In the genomic region with DNA sequence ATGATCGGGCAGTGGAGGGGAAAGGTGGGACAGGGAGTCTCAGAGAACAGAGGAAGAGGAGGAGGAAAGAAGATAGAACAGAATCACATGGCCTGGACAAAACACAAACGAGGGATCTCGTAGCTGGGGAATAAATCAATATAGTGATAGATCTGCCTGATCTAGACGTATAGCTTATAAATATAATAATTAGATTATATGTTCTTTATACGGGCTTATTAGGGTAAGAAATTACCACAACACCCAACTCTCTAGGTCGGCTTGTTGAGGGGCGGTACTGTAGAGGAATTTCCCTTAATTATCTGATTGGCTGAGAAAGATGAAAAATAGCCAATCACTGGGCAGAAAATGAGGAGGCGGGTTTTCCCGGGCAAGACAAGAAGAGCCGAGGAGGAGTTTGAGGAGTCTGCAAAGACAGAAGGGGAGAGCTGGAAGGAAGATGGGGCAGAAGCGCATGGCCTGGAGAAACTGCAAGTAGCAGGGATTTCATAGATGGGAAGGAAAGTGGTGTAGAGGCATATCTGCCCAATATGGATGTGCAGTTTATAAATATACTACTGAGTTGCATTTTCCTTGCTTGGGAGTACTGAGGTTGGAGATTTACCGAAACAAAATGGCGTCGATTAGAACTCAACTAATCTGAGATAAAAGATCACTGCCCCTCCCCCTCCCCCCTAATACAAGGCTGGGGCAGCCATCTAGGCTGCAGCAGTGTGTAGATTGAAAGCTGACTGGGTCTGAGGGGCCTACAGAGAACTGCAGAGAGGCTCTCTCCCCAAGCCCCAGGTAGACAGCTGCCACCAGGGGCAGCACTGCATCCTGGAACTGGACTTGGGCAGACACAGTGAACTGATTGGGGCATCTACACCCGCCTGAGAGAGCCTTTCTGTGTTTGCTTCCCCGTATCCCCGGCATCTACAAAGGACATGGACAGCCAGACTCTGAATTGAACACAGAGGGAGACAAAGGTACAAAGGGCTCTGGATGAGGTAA, we compare ENCODE assay signal across 11 mouse cellular contexts. TPM values are rescaled to one million over a fixed set of nuclear protein-coding genes. Genes with fewer than 3 reads are reported as not detected.
DNase-seq lines count a peak whose midpoint lies in the region; ATAC-seq lines count a peak whose summit lies in the region.
"Had no signal": no experiment of that assay in that cellular context is flagged by ENCODE, and none has a peak within 500 bp of the region (broad histone marks: within the 10 kb centered on the region; RNA-seq: fewer than 3 reads in every experiment).

No protein-coding gene starts in this region.

- no peaks in the 10 kb centered on the region for H3K9me3 ChIP-seq in heart, embryonic 10.5 days
- no peaks in the 10 kb centered on the region for H3K9me3 ChIP-seq in liver, embryonic 11.5 days (ENCODE audit: control insufficient read depth, low read length)
- H3K9me3 ChIP-seq: hindbrain, embryonic 15.5 days had no signal

- H3K27me3 ChIP-seq in heart, embryonic 10.5 days (ENCODE audit: insufficient read depth, poor library complexity, severe bottlenecking): no peaks in the 10 kb centered on the region
- no peaks in the 10 kb centered on the region for H3K27me3 ChIP-seq in liver, embryonic 11.5 days (replicated peaks; ENCODE audit: control insufficient read depth, insufficient read depth, low read length)
- H3K27me3 ChIP-seq: hindbrain, embryonic 15.5 days had no signal

- peak overlapping the region; percentile 62 for H3K4me2 ChIP-seq in liver, embryonic 11.5 days
- H3K4me2 ChIP-seq: hindbrain, embryonic 15.5 days had no signal

- 67% methylated on average over 17 of the region's 17 CpGs for WGBS in heart, embryonic 10.5 days
- WGBS in liver, embryonic 11.5 days: 53% methylated on average over 17 of the region's 17 CpGs

- peak overlapping the region; percentile 17; the same call in 1 of the 2 replicates for H3K27ac ChIP-seq in heart, embryonic 10.5 days
- peak overlapping the region; percentile 62 for H3K27ac ChIP-seq in liver, embryonic 11.5 days (ENCODE audit: low read depth, low read length)
- H3K27ac ChIP-seq: hindbrain, embryonic 15.5 days; macrophage had no signal

- H3K4me3 ChIP-seq in heart, embryonic 10.5 days: no peak overlapping the region; the same call in 1 of the 2 replicates
- H3K4me3 ChIP-seq in liver, embryonic 11.5 days (ENCODE audit: low read depth, low read length): peak overlapping the region; percentile 31
- H3K4me3 ChIP-seq: hindbrain, embryonic 15.5 days had no signal

- no peak for DNase-seq in heart, embryonic 10.5 days (ENCODE audit: low spot score)
- no peak for DNase-seq in heart, postnatal 36 days
- DNase-seq in A20 (ENCODE audit: low read depth, low spot score) (peak; percentile 92), R1 (ENCODE audit: low read depth, low spot score) (peak; percentile 94)
- DNase-seq in liver, embryonic 11.5 days (ENCODE audit: low spot score): no peak
- DNase-seq in T-cell, adult 2 months (ENCODE audit: low spot score): no peak
- DNase-seq in layer of hippocampus, adult 11-12 months (ENCODE audit: low spot score): no peak
- no peak for DNase-seq in frontal cortex, postnatal 25 days (ENCODE audit: low spot score in 2 of 2)
- DNase-seq: cerebellum, postnatal 36 days had no signal

- peak; percentile 72 for ATAC-seq in liver, embryonic 11.5 days (replicated peaks; ENCODE audit: low FRiP score)

- H3K36me3 ChIP-seq in heart, embryonic 10.5 days: no peaks in the 10 kb centered on the region
- H3K36me3 ChIP-seq in liver, embryonic 11.5 days (ENCODE audit: control insufficient read depth, insufficient read depth, low read length): 0 out of 2 replicates have a peak, but pooled peaks cover under 1% of the 10 kb centered on the region
- H3K36me3 ChIP-seq: hindbrain, embryonic 15.5 days had no signal

- peaks cover 23% of the 10 kb centered on the region for H3K4me1 ChIP-seq in heart, embryonic 10.5 days
- H3K4me1 ChIP-seq in liver, embryonic 11.5 days (replicated peaks; ENCODE audit: control insufficient read depth, insufficient read depth, low read length): peaks cover 31% of the 10 kb centered on the region

- peak overlapping the region; percentile 28; the same call in 1 of the 2 replicates for H3K9ac ChIP-seq in liver, embryonic 11.5 days (ENCODE audit: low read depth, low read length)
- H3K9ac ChIP-seq: hindbrain, embryonic 15.5 days had no signal

- intact Hi-C loops in heart, postnatal 36 days (cut with DNase I): no loop called here

RNA-seq across cellular contexts. Expression of gene Fam228a, which starts 18.2 kb away (rescaled TPM):
- 0.31 and 0.35 TPM in 2 replicates for polyA plus RNA-seq in heart, embryonic 10.5 days (2016; fragmentation: Nextera tagmentation; extraction: Ambion mirVana)
- total RNA-seq in heart, postnatal 36 days (2021): not detected
- polyA plus RNA-seq in liver, embryonic 11.5 days (2014; fragmentation: Nextera tagmentation; extraction: Ambion mirVana): 0.19 and 0.31 TPM in 2 replicates
- polyA plus RNA-seq: macrophage had no signal

RNA-seq across cellular contexts. Expression of gene Pfn4, which starts 48.8 kb away (rescaled TPM):
- 1.2 and 1.8 TPM in 2 replicates for polyA plus RNA-seq in heart, embryonic 10.5 days (2016; fragmentation: Nextera tagmentation; extraction: Ambion mirVana)
- 1 to 10 TPM; 2.2 to 3.4 TPM for total RNA-seq in heart, postnatal 36 days (2021)
- polyA plus RNA-seq in liver, embryonic 11.5 days (2014; fragmentation: Nextera tagmentation; extraction: Ambion mirVana): 2.5 and 3.3 TPM in 2 replicates
- polyA plus RNA-seq: macrophage had no signal

RNA-seq across cellular contexts. Expression of gene Fam228b, which starts 49.0 kb away (rescaled TPM):
- 2.2 and 2.6 TPM in 2 replicates for polyA plus RNA-seq in heart, embryonic 10.5 days (2016; fragmentation: Nextera tagmentation; extraction: Ambion mirVana)
- 1 to 10 TPM; 2.0 to 3.4 TPM for total RNA-seq in heart, postnatal 36 days (2021)
- 2.2 and 2.5 TPM in 2 replicates for polyA plus RNA-seq in liver, embryonic 11.5 days (2014; fragmentation: Nextera tagmentation; extraction: Ambion mirVana)

Comparison
In these comparisons a context has a peak if more than half of its experiments do, and no peak if none do; other contexts are left out.
1. DNase-seq: peak in A20 (single experiment) and R1 (single experiment); none in heart, embryonic 10.5 days (single experiment), heart, postnatal 36 days (0 of 2), liver, embryonic 11.5 days (single experiment), T-cell, adult 2 months (single experiment), layer of hippocampus, adult 11-12 months (single experiment) and frontal cortex, postnatal 25 days (0 of 2).